Mouse (Mus musculus): ENCODE measurements around the gene Cts7. TPM values are rescaled to one million over a fixed set of nuclear protein-coding genes. Genes with fewer than 3 reads are reported as not detected.

Cts7 gene
- not detected in 2 replicates for polyA plus RNA-seq (2015; fragmentation: Nextera tagmentation; extraction: Ambion mirVana)

GRCm38 (mm10) chr13:61358097-61358496, at the start of gene Cts7:
Gene Cts7 (minus strand): TSS chr13:61358197.
- Histone ChIP-seq H3K4me1 (no peaks in the 10 kb centered on the region), H3K4me2 (no peak within 1 kb of the TSS), H3K9me3 (no peaks in the 10 kb centered on the region), H3K4me3 (replicated peaks) (no peak within 1 kb of the TSS), H3K9ac (no peak within 1 kb of the TSS), H3K27me3 (replicated peaks) (no peaks in the 10 kb centered on the region), H3K27ac (no peak within 1 kb of the TSS), H3K36me3 (no peaks in the 10 kb centered on the region)
- ATAC-seq (ENCODE audit: insufficient read depth, low FRiP score, low read depth): no peak

Small RNA genes lying within 50 kb of the gene (microRNA-seq; reads per million reads assigned to microRNA genes)
- gene Gm27704: not detected

Other genes starting within 250 kb of the Cts7 start
- not detected in 2 replicates for gene Ctsr, start 193.9 kb downstream of the Cts7 start, polyA plus RNA-seq (2015; fragmentation: Nextera tagmentation; extraction: Ambion mirVana)
- not detected in 2 replicates for gene Cts6, start 154.8 kb downstream of the Cts7 start, polyA plus RNA-seq (2015; fragmentation: Nextera tagmentation; extraction: Ambion mirVana)
- gene Cts8, start 102.8 kb downstream of the Cts7 start, polyA plus RNA-seq (2015; fragmentation: Nextera tagmentation; extraction: Ambion mirVana): not detected in 2 replicates
- not detected in 2 replicates for gene Gm49398, start 69.4 kb downstream of the Cts7 start, polyA plus RNA-seq (2015; fragmentation: Nextera tagmentation; extraction: Ambion mirVana)
- gene Ctsm, start 183.6 kb upstream of the Cts7 start, polyA plus RNA-seq (2015; fragmentation: Nextera tagmentation; extraction: Ambion mirVana): not detected in 2 replicates
- gene Gm49352, start 210.0 kb upstream of the Cts7 start, polyA plus RNA-seq (2015; fragmentation: Nextera tagmentation; extraction: Ambion mirVana): not detected in 2 replicates
- not detected in 2 replicates for gene Cts3, start 211.9 kb upstream of the Cts7 start, polyA plus RNA-seq (2015; fragmentation: Nextera tagmentation; extraction: Ambion mirVana)